Mouse (Mus musculus) left cerebral cortex, postnatal 4 days (tissue): ENCODE measurements at regions not wholly inside any gene's neighbourhood (a gene's known extent, or its start where the extent isn't known, plus 50 kb on each side); places are given as distances from the start of the nearest gene placed in this dataset.

Experiments
- DNase-seq: peaks from one replicate; pipeline ENCODE4 v3.0.0-alpha.2; 2022
- intact Hi-C: fragments of 180-260 bp; cut with DNase I; formaldehyde crosslinking; loops from one replicate; pipeline ENCODE4 v1.15.1; 2025

- no peak for DNase-seq
- intact Hi-C loops: no loop called here
These were observed 60.4 kb upstream of the Lrpap1 start for GRCm38 (mm10) chr5:35165993-35166392.

- DNase-seq: no peak
- intact Hi-C loops: no loop called here
These were observed 59.9 kb upstream of the Lrpap1 start for GRCm38 (mm10) chr5:35165459-35165858.

- DNase-seq: no peak
- intact Hi-C loops: no loop called here
These were observed 57.0 kb upstream of the Lrpap1 start for GRCm38 (mm10) chr5:35162607-35163006.

- intact Hi-C loops: no loop called here
- no peak for DNase-seq
These were observed 56.6 kb upstream of the Lrpap1 start for GRCm38 (mm10) chr5:35162120-35162519.

GRCm38 (mm10) chr5:35160929-35161815 lies 55.6 kb upstream of the Lrpap1 start:
- no peak for DNase-seq
- intact Hi-C loops: no loop called here

- DNase-seq: no peak
- intact Hi-C loops: no loop called here
These were observed 54.3 kb upstream of the Lrpap1 start for GRCm38 (mm10) chr5:35159854-35160253.

GRCm38 (mm10) chr5:35159178-35159661 lies 53.7 kb upstream of the Lrpap1 start:
- DNase-seq: peak; percentile 87
- intact Hi-C loops: no loop called here

- DNase-seq: no peak
These were observed 52.9 kb upstream of the Lrpap1 start for GRCm38 (mm10) chr5:35158346-35159047.

GRCm38 (mm10) chr5:35156371-35156770 lies 50.8 kb upstream of the Lrpap1 start:
- intact Hi-C loops: no loop called here
- DNase-seq: no peak

More at GRCm38 (mm10) chr5:35158346-35159047, 52.9 kb upstream of the Lrpap1 start:
- intact Hi-C loops: no loop called here

- DNase-seq: no peak
- intact Hi-C loops: no loop called here
These were observed 50.2 kb upstream of the Lrpap1 start for GRCm38 (mm10) chr5:35155717-35156116.
